Mouse (Mus musculus) gastrocnemius, adult 8-10 months (tissue): ENCODE data around the gene Anxa5. TPM values are rescaled to one million over a fixed set of nuclear protein-coding genes. Genes with fewer than 3 reads are reported as not detected.
A peak's percentile ranks its signal among the peaks of the same experiment; 100 is the strongest.

ENCODE experiments used
- DNase-seq, 2 experiments: peaks; one replicate each; pipeline ENCODE4 v3.0.0; 2022; ENCODE audit warnings: low spot score in 2 of 2
- total RNA-seq, 4 experiments: library from RNA; stranded (reverse); gene quantifications; 2 replicates each; pipeline ENCODE4 v1.2.4; 2022

Anxa5 gene
- total RNA-seq, 4 experiments from 2014 or later = 14.4 to 39.8 (median 28.6) TPM

GRCm38 (mm10) chr3:36488899-36489589 lies 13.3 kb upstream of the Anxa5 start:
- DNase-seq = no peak

GRCm38 (mm10) chr3:36488367-36488766 lies 12.7 kb upstream of the Anxa5 start:
- DNase-seq = no peak

- no peak for DNase-seq
Observed at GRCm38 (mm10) chr3:36486881-36487280, 11.2 kb upstream of the Anxa5 start.

DNA sequence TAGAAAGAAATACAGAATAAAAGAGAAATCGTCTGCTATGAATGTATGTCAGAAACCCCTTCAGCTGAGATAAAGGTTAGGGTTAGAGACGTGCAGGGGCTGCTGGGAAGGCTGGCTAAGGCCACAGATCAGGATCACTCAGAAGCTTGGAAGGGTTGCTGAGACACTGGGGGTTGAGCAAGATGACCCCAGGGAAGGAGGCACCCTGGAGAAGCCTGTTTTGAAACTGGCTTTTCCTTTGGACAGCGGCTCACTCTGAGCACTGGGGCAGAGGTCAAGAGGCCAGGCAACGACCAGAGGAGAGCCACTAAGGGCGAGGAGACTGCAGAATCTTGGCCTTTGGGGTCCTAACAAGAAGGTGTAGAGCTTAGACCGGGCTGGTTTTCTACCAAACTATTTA lies 10.5 kb upstream of the Anxa5 start:
- DNase-seq = no peak

- DNase-seq = no peak
Observed at GRCm38 (mm10) chr3:36484292-36484691, 8.6 kb upstream of the Anxa5 start.

DNA sequence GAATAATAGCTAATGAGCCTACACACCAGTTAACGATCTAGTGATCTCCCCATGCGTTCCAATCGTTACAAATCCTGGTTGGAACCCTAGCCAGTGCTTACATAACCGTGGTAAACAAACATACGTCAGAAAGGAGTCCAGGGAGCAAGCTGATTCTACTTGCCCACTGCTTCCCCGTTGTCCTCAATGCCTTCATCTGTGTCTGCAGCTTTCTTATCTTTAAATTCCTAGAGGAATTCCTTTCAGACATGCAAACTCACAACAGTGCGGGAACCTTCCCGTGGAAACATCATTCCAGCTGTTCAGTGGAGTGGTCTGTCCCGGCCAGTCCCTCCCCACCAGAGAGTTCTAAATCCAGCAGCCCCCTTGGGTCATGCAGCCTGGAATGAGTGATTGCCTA lies 7.2 kb upstream of the Anxa5 start:
- no peak for DNase-seq

DNA sequence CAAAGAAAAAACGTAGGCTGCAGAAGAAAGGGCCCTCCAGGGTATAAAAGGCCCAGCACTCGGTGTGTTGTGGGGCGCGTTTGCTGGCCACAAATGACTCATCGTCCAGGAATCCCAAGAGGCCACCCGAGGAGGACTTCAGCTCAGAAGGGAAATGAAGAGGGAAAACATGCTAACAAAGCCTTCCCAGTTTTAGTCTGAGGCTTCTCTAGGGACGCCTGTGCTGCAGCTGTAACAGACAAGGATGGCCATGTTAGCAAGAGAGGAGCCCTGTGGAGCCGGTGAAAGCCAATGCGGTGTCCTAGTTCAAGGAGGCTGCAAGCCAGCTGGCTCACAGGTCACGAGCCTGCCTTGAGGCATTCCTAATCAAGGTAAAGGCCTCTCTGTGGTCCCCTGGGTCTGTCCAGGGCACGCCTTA lies 6.1 kb upstream of the Anxa5 start:
- peak; percentile 22 to 65 for DNase-seq

- DNase-seq = no peak
Observed at GRCm38 (mm10) chr3:36480486-36480885, 4.8 kb upstream of the Anxa5 start.

DNA sequence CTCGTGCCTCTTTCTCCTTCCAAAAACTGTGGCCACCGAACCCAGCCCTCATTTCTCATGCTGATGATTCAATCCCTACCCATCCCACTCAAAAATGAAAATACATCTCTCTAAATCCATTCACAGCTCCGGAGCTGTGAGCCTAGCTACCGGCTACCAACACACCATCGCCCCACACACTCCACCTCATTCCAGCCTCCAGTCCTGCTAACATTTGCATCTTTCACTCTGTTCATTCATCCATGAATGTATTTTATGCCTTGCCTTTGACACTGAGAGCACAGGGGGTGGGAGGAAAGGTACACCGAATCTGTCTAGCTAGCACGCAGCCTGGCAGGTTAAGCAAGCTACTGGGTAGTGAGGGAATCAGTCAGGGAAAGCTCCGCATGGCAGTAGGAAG lies 3.1 kb upstream of the Anxa5 start:
- no peak for DNase-seq

- DNase-seq = no peak
Observed at GRCm38 (mm10) chr3:36476261-36477155, 814 bp upstream of the Anxa5 start.

GRCm38 (mm10) chr3:36474938-36475483 lies 683 bp downstream of the Anxa5 start:
- peak; percentile 27 to 36 for DNase-seq

DNA sequence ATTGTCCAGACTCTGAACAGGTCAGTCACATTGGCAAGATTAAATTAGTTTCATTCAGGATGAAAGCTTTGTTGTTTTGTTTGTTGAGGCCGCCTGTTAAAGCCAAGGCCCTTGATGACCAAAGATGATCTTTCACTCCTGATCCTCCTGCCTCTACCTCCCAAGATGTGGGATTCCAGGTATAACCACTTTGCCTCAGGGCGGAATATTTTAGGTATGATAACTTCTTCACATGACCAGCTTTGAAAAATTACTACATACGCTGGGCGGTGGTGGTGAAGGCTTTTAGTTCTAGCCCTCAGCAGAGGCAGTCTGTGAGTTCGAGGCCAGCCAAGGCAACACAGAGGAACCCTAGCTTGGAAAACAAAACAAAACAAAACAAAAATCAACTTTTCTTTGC lies 1.3 kb downstream of the Anxa5 start:
- DNase-seq = no peak

GRCm38 (mm10) chr3:36473222-36473621 lies 2.5 kb downstream of the Anxa5 start:
- no peak for DNase-seq

- DNase-seq = no peak
Observed at GRCm38 (mm10) chr3:36471856-36472255, 3.8 kb downstream of the Anxa5 start.

DNA sequence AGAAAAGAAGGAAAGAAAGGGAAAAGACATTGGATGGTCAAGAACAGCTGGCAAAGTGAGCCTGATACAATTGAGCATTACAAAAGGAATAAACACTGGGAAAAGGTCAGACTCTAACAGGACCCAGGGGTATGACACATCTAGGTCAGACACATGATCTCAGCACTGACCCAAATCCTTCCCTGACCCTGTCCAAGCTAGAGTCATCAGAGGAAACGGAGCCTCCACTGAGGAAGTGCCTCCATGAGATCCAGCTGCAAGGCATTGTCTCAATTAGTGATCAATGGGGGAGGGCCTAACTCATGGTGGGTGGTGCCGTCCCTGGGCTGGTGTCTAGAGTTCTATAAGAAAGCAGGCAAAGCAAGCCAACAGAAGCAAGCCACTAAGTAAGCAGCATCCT lies 6.8 kb downstream of the Anxa5 start:
- peak in 1 of 2 experiments; percentile 12 for DNase-seq

- no peak for DNase-seq
Observed at GRCm38 (mm10) chr3:36467632-36468031, 8.1 kb downstream of the Anxa5 start.

DNA sequence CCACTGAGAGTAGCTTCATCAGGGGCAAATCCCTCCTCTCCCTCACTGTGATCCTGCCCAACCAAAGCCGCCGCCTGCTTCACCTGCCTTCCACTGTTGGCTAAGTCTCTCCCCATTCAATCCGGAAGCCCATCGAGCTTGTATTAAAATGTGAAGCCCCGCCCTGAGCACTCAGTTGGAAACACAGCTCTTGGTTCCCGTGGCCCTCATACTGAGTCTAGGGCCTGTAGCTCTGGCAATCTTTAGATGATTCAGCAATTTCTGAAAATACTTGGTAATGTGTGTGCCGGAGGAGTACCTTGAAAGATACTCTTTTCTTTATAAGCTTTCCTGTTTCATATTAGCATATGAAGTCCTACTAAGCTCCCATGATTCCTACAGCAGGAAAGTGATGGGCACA lies 10.2 kb downstream of the Anxa5 start:
- no peak for DNase-seq

GRCm38 (mm10) chr3:36462348-36462747 lies 13.3 kb downstream of the Anxa5 start:
- no peak for DNase-seq

- no peak for DNase-seq
Observed at GRCm38 (mm10) chr3:36461819-36462218, 13.9 kb downstream of the Anxa5 start.

- no peak for DNase-seq
Observed at GRCm38 (mm10) chr3:36460717-36461116, 15.0 kb downstream of the Anxa5 start.

GRCm38 (mm10) chr3:36455566-36455965 lies 20.1 kb downstream of the Anxa5 start:
- DNase-seq = peak in 1 of 2 experiments; percentile 7

DNA sequence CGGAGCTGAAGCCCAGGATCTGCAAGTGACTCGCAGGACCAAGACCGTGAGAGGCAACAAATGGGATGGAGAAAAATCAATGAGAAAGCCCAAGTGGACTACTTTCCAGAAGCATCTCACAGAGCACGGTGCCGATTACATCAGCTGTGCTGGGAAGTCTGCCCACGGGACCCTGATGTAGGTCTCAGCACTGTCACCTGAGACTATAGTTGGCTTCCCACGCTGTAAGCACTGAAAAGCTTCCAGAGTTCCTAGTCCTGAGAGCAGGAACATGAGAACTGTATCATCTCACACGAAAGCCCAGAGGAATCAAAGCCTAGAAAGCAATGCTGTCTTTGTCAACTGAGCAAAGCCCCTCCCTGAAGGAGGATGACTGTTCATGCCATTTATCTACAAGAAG lies 20.6 kb downstream of the Anxa5 start:
- peak; percentile 16 to 39 for DNase-seq
